Mouse (Mus musculus): ENCODE measurements around the gene Sprr2h.

Sprr2h gene

DNA sequence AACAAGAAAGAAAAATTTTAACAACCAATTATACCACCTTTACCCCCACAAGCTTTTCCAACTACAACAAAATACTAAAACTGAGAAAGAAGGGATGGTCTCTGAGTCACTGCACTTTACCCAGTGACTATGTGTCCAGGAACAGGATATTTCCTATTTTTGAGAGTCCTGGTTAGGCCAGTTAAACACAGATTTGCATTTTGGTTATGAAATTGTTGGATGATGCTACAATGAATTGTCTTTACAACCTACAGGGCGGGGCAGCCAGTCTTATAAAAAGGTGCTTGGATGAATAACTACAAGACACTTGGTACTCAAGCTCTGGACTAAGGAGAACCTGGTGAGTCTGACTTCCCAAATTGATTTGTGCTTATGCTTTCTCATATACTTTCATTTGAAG is at the start of gene Sprr2h:
Gene Sprr2h, plus strand, starts transcription at position 301 of the 400 bp plus-strand sequence.
- DNase-seq: no peak

- no peak for DNase-seq
Measured at GRCm38 (mm10) chr3:92336278-92336677, 49.2 kb upstream of the Sprr2h start.

GRCm38 (mm10) chr3:92338840-92339239 is 46.6 kb upstream of the Sprr2h start, which contains the start of gene Sprr2d:
Gene Sprr2d, plus strand, starts transcription at chr3:92339140.
- DNase-seq: no peak

- no peak for DNase-seq
Measured at GRCm38 (mm10) chr3:92351843-92352242, 33.6 kb upstream of the Sprr2h start, which contains the start of gene Sprr2e. Gene Sprr2e, plus strand, starts transcription at chr3:92352143.

DNA sequence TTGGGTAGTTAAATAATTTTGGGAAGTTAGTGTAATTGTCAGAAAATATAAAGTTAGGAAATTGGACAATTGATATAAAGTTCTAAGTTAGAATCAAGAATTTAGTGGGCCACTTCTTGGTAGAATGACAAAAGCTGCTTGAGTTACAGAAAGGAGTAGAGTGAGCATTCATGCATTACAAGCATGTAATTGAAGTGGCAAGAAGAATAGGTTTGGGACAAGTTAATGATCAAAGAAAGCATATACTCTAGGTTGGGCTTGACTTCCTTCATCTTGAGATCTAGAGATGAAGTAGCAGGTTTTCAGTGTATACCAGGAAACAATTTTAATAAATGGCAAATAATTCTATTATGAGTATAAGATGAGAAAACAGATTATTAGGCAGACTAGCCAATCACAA is 23.9 kb upstream of the Sprr2h start:
- DNase-seq: no peak

DNA sequence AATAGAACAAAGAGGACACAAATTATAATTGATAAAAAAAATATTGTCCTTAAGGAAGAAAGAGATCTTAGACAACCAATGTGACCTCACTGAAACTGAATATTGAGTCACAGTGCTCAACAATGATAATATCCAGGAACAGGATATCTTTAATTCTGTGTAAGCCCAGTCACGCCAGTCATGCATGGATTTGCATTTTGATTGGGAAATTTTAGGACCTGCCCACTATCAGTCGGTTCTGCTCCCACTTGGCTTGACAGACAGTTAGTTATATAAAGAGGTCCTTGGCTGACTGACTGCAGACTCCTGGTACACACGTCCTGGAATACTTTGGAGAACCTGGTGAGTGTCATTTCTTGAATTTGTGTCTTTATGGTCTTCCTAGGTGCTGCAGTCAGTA is 20.6 kb upstream of the Sprr2h start, which contains the start of gene Sprr2f:
Gene Sprr2f, plus strand, starts transcription at position 301 of the 400 bp plus-strand sequence.
- no peak for DNase-seq

- no peak for DNase-seq
Measured at GRCm38 (mm10) chr3:92373613-92374012, 11.9 kb upstream of the Sprr2h start.

DNA sequence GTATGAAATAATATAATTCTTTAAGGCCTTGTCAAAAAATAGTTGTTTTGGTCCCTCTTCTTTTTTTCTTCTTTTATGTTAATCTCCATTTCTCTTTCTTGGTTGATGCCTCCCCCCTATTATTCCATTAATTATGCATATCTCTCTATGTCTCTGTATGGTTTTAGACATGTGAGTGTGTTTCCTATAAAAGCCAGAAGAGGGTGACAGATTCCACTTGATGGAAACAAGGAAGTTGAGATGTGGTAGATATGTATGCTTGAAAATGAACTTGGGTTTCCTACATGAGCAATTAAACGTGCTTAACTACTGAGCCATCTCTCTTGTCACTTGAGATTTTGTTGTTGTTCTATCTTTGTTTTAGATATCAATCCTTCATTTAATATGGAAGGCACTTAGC is 8.8 kb downstream of the Sprr2h start:
- no peak for DNase-seq

- DNase-seq: no peak
Measured at GRCm38 (mm10) chr3:92407691-92408090, 22.2 kb downstream of the Sprr2h start, which contains the start of gene Sprr2i. Gene Sprr2i, plus strand, starts transcription at chr3:92407991.

GRCm38 (mm10) chr3:92417782-92418181 is 32.3 kb downstream of the Sprr2h start, which contains the start of gene Sprr2j-ps:
Gene Sprr2j-ps, plus strand, starts transcription at chr3:92418082.
- DNase-seq: no peak

- DNase-seq: no peak
Measured at GRCm38 (mm10) chr3:92429323-92429722, 43.8 kb downstream of the Sprr2h start, which contains the start of gene Gm9774. Gene Gm9774, minus strand, starts transcription at chr3:92429423.

- DNase-seq: no peak
Measured at GRCm38 (mm10) chr3:92432282-92432681, 46.8 kb downstream of the Sprr2h start, which contains the start of gene Sprr2k. Gene Sprr2k, plus strand, starts transcription at chr3:92432582.
